9 mouse cellular contexts compared by ENCODE assay signal in genomic region chr10:120474301-120474700, GRCm38 (mm10). TPM values are rescaled to one million over a fixed set of nuclear protein-coding genes. Genes with fewer than 3 reads are reported as not detected.
A peak's percentile ranks its signal among the peaks of the same experiment; 100 is the strongest.
DNase-seq lines count a peak whose midpoint lies in the region; ATAC-seq and TF ChIP-seq lines count a peak whose summit lies in the region.
"Had no signal": no experiment of that assay in that cellular context is flagged by ENCODE, and none has a peak within 500 bp of the region (broad histone marks: within the 10 kb centered on the region; RNA-seq: fewer than 3 reads in every experiment).

No protein-coding gene starts in this region.

- peak overlapping the region; percentile 98 for H3K4me2 ChIP-seq in heart, embryonic 11.5 days
- H3K4me2 ChIP-seq in hindbrain, embryonic 11.5 days (replicated peaks; ENCODE audit: low read depth, low read length): peak overlapping the region; percentile 95
- peak overlapping the region; percentile 77 for H3K4me2 ChIP-seq in liver, embryonic 13.5 days
- H3K4me2 ChIP-seq in stomach, postnatal 0 days (replicated peaks; ENCODE audit: low read depth): peak overlapping the region; percentile 99

- TF ChIP-seq CTCF in stomach, postnatal 0 days (IDR thresholded peaks at IDR 0.05; ENCODE audit: low read depth): no peak

- DNase-seq in heart, postnatal 14 days: no peak
- peak; percentile 81 for DNase-seq in embryo, embryonic 11 days
- peak; percentile 69 for DNase-seq in hindbrain, embryonic 11.5 days (ENCODE audit: low spot score)
- DNase-seq in liver, embryonic 13.5 days: no peak
- DNase-seq in stomach, postnatal 0 days (ENCODE audit: low spot score): peak; percentile 52
- DNase-seq in layer of hippocampus, postnatal 14 days (ENCODE audit: low spot score in 2 of 2): no peak
- no peak for DNase-seq in left cerebral cortex, postnatal 10 days (ENCODE audit: extremely low spot score in 1 of 2, low spot score in 2 of 2)

- H3K9me3 ChIP-seq in heart, embryonic 11.5 days (replicated peaks; ENCODE audit: control insufficient read depth, low read length): no peaks in the 10 kb centered on the region
- H3K9me3 ChIP-seq in hindbrain, embryonic 11.5 days (ENCODE audit: control insufficient read depth, low read length): no peaks in the 10 kb centered on the region
- H3K9me3 ChIP-seq in liver, embryonic 13.5 days (replicated peaks): no peaks in the 10 kb centered on the region
- H3K9me3 ChIP-seq in stomach, postnatal 0 days (ENCODE audit: control insufficient read depth, low read length): no peaks in the 10 kb centered on the region

- H3K27me3 ChIP-seq in heart, embryonic 11.5 days (ENCODE audit: control insufficient read depth, insufficient read depth, low read length): no peaks in the 10 kb centered on the region
- H3K27me3 ChIP-seq in hindbrain, embryonic 11.5 days (ENCODE audit: control insufficient read depth, insufficient read depth, low read length): no peaks in the 10 kb centered on the region
- H3K27me3 ChIP-seq in liver, embryonic 13.5 days: peaks cover 61% of the 10 kb centered on the region
- H3K27me3 ChIP-seq in stomach, postnatal 0 days (ENCODE audit: control insufficient read depth, insufficient read depth, low read length): no peaks in the 10 kb centered on the region

- no peak for TF ChIP-seq EP300 in stomach, postnatal 0 days (optimal IDR thresholded peaks at IDR 0.05)

- H3K4me3 ChIP-seq in heart, embryonic 11.5 days (ENCODE audit: low read depth, low read length): peak overlapping the region; percentile 91
- peak overlapping the region; percentile 76 for H3K4me3 ChIP-seq in hindbrain, embryonic 11.5 days (ENCODE audit: low read depth, low read length)
- H3K4me3 ChIP-seq in liver, embryonic 13.5 days (replicated peaks): peak overlapping the region; percentile 65
- peak overlapping the region; percentile 80 for H3K4me3 ChIP-seq in stomach, postnatal 0 days (ENCODE audit: low read depth, low read length)

- WGBS in heart, embryonic 11.5 days (ENCODE audit: insufficient replicate concordance): under 1% methylated on average over 20 of the region's 20 CpGs
- WGBS in hindbrain, embryonic 11.5 days: under 1% methylated on average over 20 of the region's 20 CpGs
- WGBS in liver, embryonic 13.5 days (ENCODE audit: insufficient replicate concordance): 1% methylated on average over 20 of the region's 20 CpGs
- under 1% methylated on average over 20 of the region's 20 CpGs for WGBS in stomach, postnatal 0 days

- H3K4me1 ChIP-seq in heart, embryonic 11.5 days (ENCODE audit: control insufficient read depth, insufficient read depth, low read length): 0 out of 2 replicates have a peak, but pooled peaks cover 3% of the 10 kb centered on the region
- peaks cover 2% of the 10 kb centered on the region for H3K4me1 ChIP-seq in hindbrain, embryonic 11.5 days (replicated peaks; ENCODE audit: control insufficient read depth, insufficient read depth, low read length)
- peaks cover 16% of the 10 kb centered on the region for H3K4me1 ChIP-seq in liver, embryonic 13.5 days (replicated peaks)
- 0 out of 2 replicates have a peak, but pooled peaks cover 2% of the 10 kb centered on the region for H3K4me1 ChIP-seq in stomach, postnatal 0 days (replicated peaks; ENCODE audit: control insufficient read depth, insufficient read depth)

- H3K36me3 ChIP-seq in heart, embryonic 11.5 days (ENCODE audit: control insufficient read depth, insufficient read depth, low read length): no peaks in the 10 kb centered on the region
- no peaks in the 10 kb centered on the region for H3K36me3 ChIP-seq in hindbrain, embryonic 11.5 days (ENCODE audit: control insufficient read depth, insufficient read depth, low read length)
- no peaks in the 10 kb centered on the region for H3K36me3 ChIP-seq in liver, embryonic 13.5 days
- no peaks in the 10 kb centered on the region for H3K36me3 ChIP-seq in stomach, postnatal 0 days (ENCODE audit: control insufficient read depth, insufficient read depth, low read length)

- H3K27ac ChIP-seq in heart, embryonic 11.5 days (ENCODE audit: low read depth, low read length): peak overlapping the region; percentile 92
- H3K27ac ChIP-seq in hindbrain, embryonic 11.5 days (ENCODE audit: low read depth, low read length): peak overlapping the region; percentile 30; the same call in 1 of the 2 replicates
- H3K27ac ChIP-seq in liver, embryonic 13.5 days: no peak overlapping the region; the same call in 1 of the 2 replicates
- H3K27ac ChIP-seq in stomach, postnatal 0 days (replicated peaks): no peak overlapping the region

- intact Hi-C loops in heart, postnatal 14 days (cut with DNase I): loop anchor here (5.0 kb wide), 1 partner anchor 97 kb away; no protein-coding TSS in a partner anchor
- intact Hi-C loops in left cerebral cortex, postnatal 10 days (cut with DNase I): no loop called here

- peak overlapping the region; percentile 98 for H3K9ac ChIP-seq in heart, embryonic 11.5 days (ENCODE audit: low read depth, low read length)
- peak overlapping the region; percentile 98 for H3K9ac ChIP-seq in hindbrain, embryonic 11.5 days (ENCODE audit: low read depth, low read length)
- peak overlapping the region; percentile 74 for H3K9ac ChIP-seq in liver, embryonic 13.5 days
- H3K9ac ChIP-seq in stomach, postnatal 0 days (ENCODE audit: low read length): peak overlapping the region; percentile 76

- no peak for ATAC-seq in heart, embryonic 11.5 days (replicated peaks; ENCODE audit: insufficient number of reproducible peaks, low FRiP score, low TSS enrichment)
- ATAC-seq in hindbrain, embryonic 11.5 days (ENCODE audit: low FRiP score): no peak
- no peak for ATAC-seq in liver, embryonic 13.5 days (ENCODE audit: low read depth)
- ATAC-seq in stomach, postnatal 0 days (ENCODE audit: low FRiP score, low TSS enrichment): no peak

RNA-seq across cellular contexts. Expression of gene Hmga2, which starts 2.0 kb away (rescaled TPM):
- polyA plus RNA-seq in heart, embryonic 11.5 days (2014; fragmentation: Nextera tagmentation; extraction: Ambion mirVana): 31.7 and 42.6 TPM in 2 replicates
- under 1 TPM in 1 of 2 experiments, not detected in 1; 0.07 TPM for total RNA-seq in heart, postnatal 14 days (2021)
- polyA plus RNA-seq in hindbrain, embryonic 11.5 days (2014; fragmentation: Nextera tagmentation; extraction: Ambion mirVana): 39.6 and 42.9 TPM in 2 replicates
- polyA plus RNA-seq in liver, embryonic 13.5 days (2015; fragmentation: Nextera tagmentation; extraction: Ambion mirVana): 7.5 and 7.6 TPM in 2 replicates
- 3.1 and 3.6 TPM in 2 replicates for polyA plus RNA-seq in stomach, postnatal 0 days (2015; fragmentation: Nextera tagmentation; extraction: Ambion mirVana)
- under 1 TPM; 0.10 to 0.12 TPM for total RNA-seq in layer of hippocampus, postnatal 14 days (2021)
- under 1 TPM; 0.09 to 0.12 TPM for total RNA-seq in left cerebral cortex, postnatal 10 days (2021)
- total RNA-seq: MEL had no signal

Comparison
In these comparisons a context has a peak if more than half of its experiments do, and no peak if none do; other contexts are left out.
1. H3K27ac ChIP-seq: peak in heart, embryonic 11.5 days (single experiment) and hindbrain, embryonic 11.5 days (single experiment); none in liver, embryonic 13.5 days (single experiment) and stomach, postnatal 0 days (single experiment).
2. DNase-seq: peak in embryo, embryonic 11 days (single experiment), hindbrain, embryonic 11.5 days (single experiment) and stomach, postnatal 0 days (single experiment); none in heart, postnatal 14 days (0 of 2), liver, embryonic 13.5 days (single experiment), layer of hippocampus, postnatal 14 days (0 of 2) and left cerebral cortex, postnatal 10 days (0 of 2).
3. Peak in every context shown above with its lines, with median percentiles within 50 percentile points of each other: H3K4me2 ChIP-seq, H3K4me3 ChIP-seq and H3K9ac ChIP-seq.